Mouse (Mus musculus): ENCODE measurements around the gene Armc5.

Armc5 gene

DNA sequence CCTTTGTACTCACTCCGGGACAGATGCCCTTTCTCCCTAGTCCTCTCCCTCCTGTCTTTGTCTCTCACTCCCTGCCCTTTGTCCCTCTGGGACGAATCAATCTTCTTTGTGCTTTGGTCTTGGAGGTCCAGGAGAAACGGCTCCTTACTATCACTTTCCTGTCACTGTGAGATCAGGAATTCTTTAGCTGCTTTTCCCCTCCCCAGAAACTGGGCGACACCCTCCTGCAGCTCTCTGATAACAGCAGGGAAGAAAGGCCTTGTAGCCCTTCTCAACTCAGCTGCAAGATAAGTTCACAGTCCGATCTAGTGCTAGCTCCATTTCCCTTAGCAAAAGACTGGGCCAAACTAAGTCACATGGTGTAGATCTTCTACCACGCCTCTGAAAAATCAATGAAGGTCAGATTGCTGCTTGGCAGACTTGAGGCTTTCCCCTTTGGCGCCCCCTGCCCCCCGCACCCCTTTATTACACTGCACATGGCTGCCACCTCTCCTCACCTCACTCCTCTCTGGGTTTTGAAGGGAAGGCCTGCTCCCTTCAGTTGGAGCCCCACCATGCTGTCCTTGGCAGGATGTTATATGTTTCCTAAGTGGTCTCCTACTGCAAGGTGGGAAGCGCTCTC lies 51.9 kb downstream of the Armc5 start:
- DNase-seq (ENCODE audit: low spot score) = no peak
